Mouse (Mus musculus): ENCODE data around the gene Gk2.

Gk2 gene

GRCm38 (mm10) chr5:97456816-97457215 lies at the start of gene Gk2:
Gene Gk2, minus strand, starts transcription at chr5:97457021.
- no peak for DNase-seq (ENCODE audit: low spot score in 2 of 2)

GRCm38 (mm10) chr5:97498041-97498440 lies 41.2 kb upstream of the Gk2 start:
- no peak for DNase-seq (ENCODE audit: low spot score in 2 of 2)

GRCm38 (mm10) chr5:97495488-97496092 lies 38.8 kb upstream of the Gk2 start:
- DNase-seq (ENCODE audit: low spot score in 2 of 2) = no peak

- no peak for DNase-seq (ENCODE audit: low spot score in 2 of 2)
These were observed 36.6 kb upstream of the Gk2 start for GRCm38 (mm10) chr5:97493421-97493820.

GRCm38 (mm10) chr5:97486141-97486540 lies 29.3 kb upstream of the Gk2 start:
- DNase-seq (ENCODE audit: low spot score in 2 of 2) = no peak

- DNase-seq (ENCODE audit: low spot score in 2 of 2) = no peak
These were observed 23.2 kb upstream of the Gk2 start for GRCm38 (mm10) chr5:97479991-97480390.

GRCm38 (mm10) chr5:97467246-97467645 lies 10.4 kb upstream of the Gk2 start:
- DNase-seq (ENCODE audit: low spot score in 2 of 2) = no peak

GRCm38 (mm10) chr5:97466430-97467158 lies 9.8 kb upstream of the Gk2 start:
- DNase-seq (ENCODE audit: low spot score in 2 of 2) = no peak

- DNase-seq (ENCODE audit: low spot score in 2 of 2) = no peak
These were observed 9.1 kb upstream of the Gk2 start for GRCm38 (mm10) chr5:97465956-97466355.

GRCm38 (mm10) chr5:97462856-97463255 lies 6.0 kb upstream of the Gk2 start:
- no peak for DNase-seq (ENCODE audit: low spot score in 2 of 2)

GRCm38 (mm10) chr5:97451451-97451850 lies 5.4 kb downstream of the Gk2 start:
- DNase-seq (ENCODE audit: low spot score in 2 of 2) = no peak

- no peak for DNase-seq (ENCODE audit: low spot score in 2 of 2)
These were observed 12.6 kb downstream of the Gk2 start for GRCm38 (mm10) chr5:97444191-97444590.

- no peak for DNase-seq (ENCODE audit: low spot score in 2 of 2)
These were observed 24.3 kb downstream of the Gk2 start for GRCm38 (mm10) chr5:97432512-97432911.

- DNase-seq (ENCODE audit: low spot score in 2 of 2) = no peak
These were observed 26.8 kb downstream of the Gk2 start for GRCm38 (mm10) chr5:97429976-97430375.

- no peak for DNase-seq (ENCODE audit: low spot score in 2 of 2)
These were observed 35.2 kb downstream of the Gk2 start for GRCm38 (mm10) chr5:97421669-97422068.

GRCm38 (mm10) chr5:97417185-97417584 lies 39.6 kb downstream of the Gk2 start:
- no peak for DNase-seq (ENCODE audit: low spot score in 2 of 2)

GRCm38 (mm10) chr5:97415837-97416236 lies 41.0 kb downstream of the Gk2 start:
- DNase-seq (ENCODE audit: low spot score in 2 of 2) = no peak

GRCm38 (mm10) chr5:97413716-97414115 lies 43.1 kb downstream of the Gk2 start:
- no peak for DNase-seq (ENCODE audit: low spot score in 2 of 2)

GRCm38 (mm10) chr5:97410190-97410589 lies 46.6 kb downstream of the Gk2 start:
- no peak for DNase-seq (ENCODE audit: low spot score in 2 of 2)

- no peak for DNase-seq (ENCODE audit: low spot score in 2 of 2)
These were observed 47.6 kb downstream of the Gk2 start for GRCm38 (mm10) chr5:97409234-97409704.
